Mouse (Mus musculus): ENCODE results near the gene Egfl7.

DNA sequence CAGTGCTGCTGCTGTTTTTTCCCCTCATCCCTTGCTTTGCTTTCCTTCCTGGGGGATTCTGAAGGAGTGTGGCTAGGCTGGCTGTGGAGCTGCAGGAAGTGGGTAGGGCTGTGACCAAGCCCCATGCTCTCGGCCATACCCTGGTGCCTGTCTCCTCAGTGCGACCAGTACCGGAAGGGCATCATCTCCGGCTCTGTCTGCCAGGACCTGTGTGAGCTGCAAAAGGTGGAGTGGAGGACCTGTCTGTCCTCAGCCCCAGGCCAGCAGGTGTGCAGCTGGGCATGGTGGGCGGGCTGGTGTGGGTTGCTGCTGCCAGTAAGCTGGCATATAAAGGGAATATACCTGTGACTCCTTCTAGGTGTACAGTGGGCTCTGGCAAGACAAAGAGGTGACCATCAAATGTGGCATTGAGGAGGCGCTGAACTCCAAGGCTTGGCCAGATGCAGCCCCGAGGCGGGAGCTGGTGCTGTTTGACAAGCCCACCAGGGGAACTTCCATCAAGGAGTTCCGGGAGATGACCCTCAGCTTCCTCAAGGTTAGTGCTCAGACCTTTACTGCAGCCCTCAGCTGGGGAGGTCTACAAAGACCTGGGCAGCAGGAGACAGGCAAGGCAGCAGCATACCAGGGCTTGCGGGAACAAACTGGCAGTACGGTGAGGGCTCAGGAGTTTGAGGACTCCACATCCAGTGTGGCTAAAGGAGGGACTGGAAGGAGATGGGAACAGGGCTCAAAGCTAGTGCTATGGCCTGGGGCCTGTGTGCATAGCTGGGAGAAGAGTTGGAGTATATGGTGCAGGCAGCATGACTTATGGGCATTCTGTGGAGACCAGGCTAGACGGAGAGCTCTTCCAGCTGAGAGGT is 55.0 kb downstream of the Egfl7 start:
- TF ChIP-seq POLR2A (IDR thresholded peaks at IDR 0.05; ENCODE audit: low read depth, low read length): peak; percentile 33; the same call in 1 of the 2 replicates
- TF ChIP-seq CTCF (IDR thresholded peaks at IDR 0.05; ENCODE audit: borderline replicate concordance, insufficient read depth, low read length): no peak
